Mouse (Mus musculus) skeletal muscle tissue, postnatal 0 days (tissue): ENCODE data around the gene Ext2. TPM values are rescaled to one million over a fixed set of nuclear protein-coding genes. Genes with fewer than 3 reads are reported as not detected.

Experiments used
- polyA plus RNA-seq: library from polyadenylated mRNA; unstranded; fragments of >200 nt; fragmentation: Nextera tagmentation; extraction: Ambion mirVana; gene quantifications from 2 replicates; pipeline ENCODE4 v1.2.1, GENCODE M21; 2015

Ext2 gene
- polyA plus RNA-seq, result 44.2 and 46.4 TPM in 2 replicates

GRCm38 (mm10) chr2:93822045-93822749, at the start of gene Ext2:
TSS of gene Ext2 (minus strand) at chr2:93822568.

DNA sequence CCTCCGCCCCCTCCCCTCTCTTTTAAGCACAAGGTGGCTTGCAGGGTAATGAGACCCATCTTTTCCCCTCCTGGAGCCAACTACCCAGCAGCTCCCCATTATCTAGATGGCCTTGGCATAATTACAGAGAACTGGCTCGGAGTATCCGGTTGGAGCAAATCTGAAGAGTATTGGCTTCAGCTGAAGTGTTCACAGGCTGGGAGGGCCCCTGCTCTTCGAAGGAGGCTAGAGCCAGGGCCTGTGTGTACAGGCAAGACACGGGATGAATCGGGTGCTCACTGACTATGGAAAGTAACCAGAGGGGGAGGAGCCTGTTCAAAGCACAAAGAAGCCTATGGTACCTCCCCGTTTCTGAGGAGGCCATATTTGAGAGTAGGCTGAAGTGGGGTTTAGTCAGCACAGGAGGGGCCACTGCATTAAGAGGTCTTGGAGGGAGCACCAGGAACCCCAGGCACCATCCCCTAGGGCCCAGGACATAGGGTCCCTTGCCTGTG, 46.8 kb upstream of the Ext2 start, which contains the start of gene Accsl:
Gene Accsl, minus strand, starts transcription at position 51 of the 494 bp plus-strand sequence.

DNA sequence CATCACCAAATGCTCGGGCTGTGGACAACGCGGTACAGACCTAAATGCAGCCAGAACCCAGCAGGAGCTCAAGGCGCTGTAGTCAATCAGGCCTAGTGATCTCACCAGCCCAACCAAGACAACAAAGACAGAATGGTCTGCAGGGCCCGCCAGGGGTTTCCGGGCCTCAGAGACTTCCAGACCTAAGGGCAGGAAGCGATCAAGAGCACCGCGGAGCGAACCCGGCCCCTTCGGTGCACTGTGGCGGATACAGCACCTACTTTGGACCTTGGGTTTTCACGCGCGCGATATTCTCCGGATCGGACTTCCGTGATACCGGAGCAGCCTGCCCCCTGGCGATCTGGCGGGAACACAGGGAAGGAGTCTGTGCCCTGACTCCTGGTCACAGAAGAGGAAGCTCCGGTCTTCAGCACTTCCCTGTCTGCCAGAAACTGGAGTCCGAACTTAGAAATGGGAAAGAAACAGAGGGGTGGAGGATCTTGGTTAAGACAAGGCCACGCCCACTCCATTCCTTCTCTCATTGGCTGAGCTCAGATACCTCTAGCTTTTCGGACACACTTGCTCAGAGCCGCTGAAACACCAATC, 27.2 kb upstream of the Ext2 start, which contains the start of gene Accs:
Gene Accs, minus strand, starts transcription at position 439 of the 585 bp plus-strand sequence.

Other genes starting within 250 kb of the Ext2 start
- gene Alx4, start 180.2 kb downstream of the Ext2 start, polyA plus RNA-seq, result 0.18 and 0.23 TPM in 2 replicates
- 4.3 and 4.9 TPM in 2 replicates for gene Accs, start 27.4 kb upstream of the Ext2 start, polyA plus RNA-seq
- gene Accsl, start 46.6 kb upstream of the Ext2 start, polyA plus RNA-seq, result 0.26 and 0.74 TPM in 2 replicates
- 18.7 and 19.4 TPM in 2 replicates for gene Gm13889, start 134.6 kb upstream of the Ext2 start, polyA plus RNA-seq
- not detected in 2 replicates for gene Gm27027, start 173.8 kb upstream of the Ext2 start, polyA plus RNA-seq
- 103 TPM in 2 replicates for gene Alkbh3, start 188.2 kb upstream of the Ext2 start, polyA plus RNA-seq